Mouse (Mus musculus) heart, adult 2 months (tissue): ENCODE data around the gene Dlgap3. TPM values are rescaled to one million over a fixed set of nuclear protein-coding genes. Genes with fewer than 3 reads are reported as not detected.

Source experiments
- DNase-seq, 2 experiments: peaks; one replicate each; pipeline ENCODE4 v3.0.0; 2021
- H3K27ac ChIP-seq: fragments of 200-600 bp; 2 replicates; pipeline ENCODE4 v1.8.1; 2022
- H3K27me3 ChIP-seq: fragments of 200-500 bp; 2 replicates; pipeline ENCODE4 v1.6.1; 2012; ENCODE audit warnings: mild to moderate bottlenecking, low read length, inconsistent platforms, mixed read lengths; ENCODE audit not compliant: control insufficient read depth, insufficient read depth
- H3K36me3 ChIP-seq: fragments of 200-500 bp; 2 replicates; pipeline ENCODE4 v1.6.1; 2012; ENCODE audit warnings: low read length, inconsistent platforms; ENCODE audit not compliant: control insufficient read depth, insufficient read depth
- H3K4me1 ChIP-seq: fragments of 200-500 bp; 2 replicates; pipeline ENCODE4 v1.6.1; 2011; ENCODE audit warnings: low read length; ENCODE audit not compliant: control insufficient read depth, insufficient read depth
- H3K4me3 ChIP-seq: fragments of 200-600 bp; 2 replicates; pipeline ENCODE4 v1.8.1; 2022
- H3K79me2 ChIP-seq: fragments of 200-500 bp; replicated peaks from 2 replicates; pipeline ENCODE4 v1.6.1; 2012; ENCODE audit warnings: mild to moderate bottlenecking, inconsistent platforms, low read length, moderate library complexity, mixed read lengths; ENCODE audit not compliant: control insufficient read depth, insufficient read depth
- H3K9ac ChIP-seq: fragments of 200-500 bp; 2 replicates; pipeline ENCODE4 v1.6.1; 2012; ENCODE audit warnings: low read depth, mild to moderate bottlenecking, control low read depth, inconsistent platforms, low read length, mixed read lengths
- CTCF ChIP-seq: fragments of 200-600 bp; IDR thresholded peaks from 2 replicates; pipeline ENCODE4 v1.8.1; 2022; ENCODE audit warnings: antibody characterized with exemption, mild to moderate bottlenecking, moderate library complexity
- EP300 ChIP-seq: fragments of 200-500 bp; IDR thresholded peaks from 2 replicates; pipeline ENCODE4 v1.6.1; 2011; ENCODE audit warnings: low read depth, low read length, control low read depth; ENCODE audit not compliant: insufficient read depth
- POLR2A ChIP-seq: fragments of 200-500 bp; IDR thresholded peaks from 2 replicates; pipeline ENCODE4 v1.6.1; 2011; ENCODE audit warnings: mild to moderate bottlenecking, low read depth, low read length, control low read depth; ENCODE audit not compliant: insufficient read depth
- WGBS: fragments of 180-500 bp; shearing (Covaris S2); methylation state at CpG from one replicate; pipeline ENCODE4 v1.1.7; 2018; 5-methylcytosine and 5-hydroxymethylcytosine counted together
- intact Hi-C: fragments of 180-260 bp; cut with DNase I; formaldehyde crosslinking; loops from one replicate; pipeline ENCODE4 v1.15.1; 2025
- long read RNA-seq: library from polyadenylated mRNA; stranded (forward); transcript quantifications from one replicate; pipeline ENCODE4 v2.0.0, GENCODE M21; 2021
- polyA plus RNA-seq: library from polyadenylated mRNA; depleted of rRNA; stranded (reverse); fragments of >200 nt; gene quantifications from 2 replicates; pipeline ENCODE4 v1.2.3, GENCODE M21; 2012; rRNA removed
- total RNA-seq, 2 experiments: library from RNA; stranded (reverse); gene quantifications; 2 replicates each; pipeline ENCODE4 v1.2.3; 2021

Dlgap3 gene
- under 1 TPM; 0.20 to 0.21 TPM for total RNA-seq
- polyA plus RNA-seq: 0.09 and 0.21 TPM in 2 replicates
- long read RNA-seq: 0 reads

- no peak within 1 kb of the TSS for H3K27ac ChIP-seq
- H3K4me1 ChIP-seq: peaks cover 2% of the 10 kb centered on the region; the same call in 1 of the 2 replicates
- peak within 1 kb of the TSS; percentile 52 for H3K4me3 ChIP-seq
- 1% methylated on average over 65 of the region's 67 CpGs for WGBS
- H3K27me3 ChIP-seq: peaks cover 11% of the 10 kb centered on the region
- TF ChIP-seq EP300: no peak
- no peak for TF ChIP-seq POLR2A
- TF ChIP-seq CTCF: no peak
- H3K36me3 ChIP-seq: no peaks in the 10 kb centered on the region
- intact Hi-C loops: no loop called here
- peak within 1 kb of the TSS; percentile 35; the same call in 1 of the 2 replicates for H3K9ac ChIP-seq
- H3K79me2 ChIP-seq: no peaks in the 10 kb centered on the region
- peak; percentile 43 to 51 for DNase-seq
Measured at GRCm38 (mm10) chr4:127168914-127169345, at the start of gene Dlgap3. Gene Dlgap3 (plus strand): TSS chr4:127169204.

GRCm38 (mm10) chr4:127123391-127123790 lies 45.6 kb upstream of the Dlgap3 start, which contains the start of gene Tmem35b:
Gene Tmem35b (plus strand): TSS chr4:127123691.
- WGBS: 91% methylated on average over 5 of the region's 5 CpGs
- intact Hi-C loops: no loop called here
- Histone ChIP-seq H3K4me1 (no peaks in the 10 kb centered on the region), H3K79me2 (no peaks in the 10 kb centered on the region), H3K9ac (no peak within 1 kb of the TSS), H3K4me3 (no peak within 1 kb of the TSS), H3K27ac (no peak within 1 kb of the TSS), H3K27me3 (no peaks in the 10 kb centered on the region), H3K36me3 (no peaks in the 10 kb centered on the region)
- TF ChIP-seq EP300: no peak
- TF ChIP-seq CTCF: no peak
- TF ChIP-seq POLR2A: no peak
- DNase-seq: no peak

GRCm38 (mm10) chr4:127124331-127124730 lies 44.7 kb upstream of the Dlgap3 start:
- Histone ChIP-seq H3K36me3 (no peaks in the 10 kb centered on the region), H3K4me3 (no peak overlapping the region), H3K79me2 (no peaks in the 10 kb centered on the region), H3K9ac (no peak overlapping the region), H3K27me3 (no peaks in the 10 kb centered on the region), H3K27ac (no peak overlapping the region), H3K4me1 (no peaks in the 10 kb centered on the region)
- no peak for DNase-seq
- TF ChIP-seq EP300: no peak
- TF ChIP-seq CTCF: no peak
- no peak for TF ChIP-seq POLR2A
- WGBS: 76% methylated on average over 1 of the region's 1 CpGs
- intact Hi-C loops: no loop called here

GRCm38 (mm10) chr4:127125834-127126463 lies 43.1 kb upstream of the Dlgap3 start:
- no peaks in the 10 kb centered on the region for H3K4me1 ChIP-seq
- H3K4me3 ChIP-seq: peak overlapping the region; percentile 55
- H3K9ac ChIP-seq: peak overlapping the region; percentile 64
- WGBS: 1% methylated on average over 35 of the region's 35 CpGs
- peak overlapping the region; percentile 10; the same call in 1 of the 2 replicates for H3K27ac ChIP-seq
- TF ChIP-seq CTCF (no peak), POLR2A (peak; percentile 50), EP300 (no peak)
- intact Hi-C loops: no loop called here
- no peaks in the 10 kb centered on the region for H3K36me3 ChIP-seq
- H3K27me3 ChIP-seq: no peaks in the 10 kb centered on the region
- DNase-seq: peak; percentile 85
- H3K79me2 ChIP-seq: no peaks in the 10 kb centered on the region

GRCm38 (mm10) chr4:127134687-127135086 lies 34.3 kb upstream of the Dlgap3 start:
- 21% methylated on average over 1 of the region's 1 CpGs for WGBS
- Histone ChIP-seq H3K27me3 (no peaks in the 10 kb centered on the region), H3K9ac (no peak overlapping the region), H3K4me1 (no peaks in the 10 kb centered on the region), H3K27ac (no peak overlapping the region), H3K79me2 (no peaks in the 10 kb centered on the region), H3K4me3 (no peak overlapping the region), H3K36me3 (no peaks in the 10 kb centered on the region)
- DNase-seq: no peak
- TF ChIP-seq EP300 (no peak), POLR2A (no peak), CTCF (no peak)
- intact Hi-C loops: no loop called here

GRCm38 (mm10) chr4:127137591-127137990 lies 31.4 kb upstream of the Dlgap3 start:
- H3K36me3 ChIP-seq: no peaks in the 10 kb centered on the region
- H3K79me2 ChIP-seq: no peaks in the 10 kb centered on the region
- H3K27ac ChIP-seq: no peak overlapping the region
- no peak for TF ChIP-seq EP300
- no peak for TF ChIP-seq CTCF
- no peak for TF ChIP-seq POLR2A
- no peak overlapping the region for H3K9ac ChIP-seq
- intact Hi-C loops: no loop called here
- WGBS: 67% methylated on average over 5 of the region's 5 CpGs
- no peak overlapping the region for H3K4me3 ChIP-seq
- no peak for DNase-seq
- no peaks in the 10 kb centered on the region for H3K4me1 ChIP-seq
- H3K27me3 ChIP-seq: no peaks in the 10 kb centered on the region
